Mouse (Mus musculus) left cerebral cortex, postnatal 4 days (tissue): ENCODE results near the gene Zap70. TPM values are rescaled to one million over a fixed set of nuclear protein-coding genes. Genes with fewer than 3 reads are reported as not detected.
"Not testable (repeated sequence)": the region's sequence is repeated elsewhere in the genome, so short reads cannot be mapped to it uniquely, and the experiment has no call there.

ENCODE experiments used
- DNase-seq: peaks from one replicate; pipeline ENCODE4 v3.0.0-alpha.2; 2022
- intact Hi-C: fragments of 180-260 bp; cut with DNase I; formaldehyde crosslinking; loops from one replicate; pipeline ENCODE4 v1.15.1; 2025
- total RNA-seq, 2 experiments: library from RNA; stranded (reverse); gene quantifications; 2 replicates each; pipeline ENCODE4 v1.2.3; 2021

The Zap70 gene
- total RNA-seq, 2 experiments from 2014 or later = 2.7 to 4.1 TPM

- intact Hi-C loops, DNase-seq: not testable (repeated sequence)
Observed at GRCm38 (mm10) chr1:36821918-36822317, 60.3 kb downstream of the Zap70 start.

- no peak for DNase-seq
- intact Hi-C loops = no loop called here
Observed at GRCm38 (mm10) chr1:36824356-36824755, 62.8 kb downstream of the Zap70 start.

- intact Hi-C loops = loop anchor here (10.0 kb wide), 1 partner anchor 104 kb away; no protein-coding TSS in a partner anchor
- no peak for DNase-seq
Observed at GRCm38 (mm10) chr1:36830913-36831866, 69.6 kb downstream of the Zap70 start.

Other genes with a start within 250 kb of the Zap70 start
- gene Cnnm3, start 249.9 kb upstream of the Zap70 start, total RNA-seq = 10 to 100 TPM; 39.3 to 40.0 TPM
- gene Ankrd23, start 224.9 kb upstream of the Zap70 start, total RNA-seq = 1 to 10 TPM; 8.3 to 8.6 TPM
- gene Gm42417, start 222.4 kb upstream of the Zap70 start, total RNA-seq = not detected
- gene Ankrd39, start 214.4 kb upstream of the Zap70 start, total RNA-seq = 10 to 100 TPM; 13.4 to 15.1 TPM
- gene Sema4c, start 203.4 kb upstream of the Zap70 start, total RNA-seq = 10 to 100 TPM; 60.5 to 65.4 TPM
- not detected for gene Fam178b, start 78.6 kb upstream of the Zap70 start, total RNA-seq
- 100 to 1,000 TPM; 457 to 466 TPM for gene Cox5b, start 70.3 kb upstream of the Zap70 start, total RNA-seq
- 1 to 10 TPM in 1 of 2 experiments, under 1 TPM in 1; 0.72 to 1.3 TPM for gene 4933424G06Rik, start 51.6 kb upstream of the Zap70 start, total RNA-seq
- gene Actr1b, start 47.4 kb upstream of the Zap70 start, total RNA-seq = 100 to 1,000 TPM; 130 to 156 TPM
- gene Tmem131, start 181.9 kb downstream of the Zap70 start, total RNA-seq = 10 to 100 TPM; 79.6 to 82.0 TPM